Mouse (Mus musculus): ENCODE results near the gene Pbrm1. TPM values are rescaled to one million over a fixed set of nuclear protein-coding genes. Genes with fewer than 3 reads are reported as not detected.

Pbrm1 gene
- polyA plus RNA-seq, 1 experiment, result 48.8 TPM

- DNase-seq (ENCODE audit: low read depth), result no peak
- TF ChIP-seq POLR2A (IDR thresholded peaks at IDR 0.05; ENCODE audit: borderline replicate concordance, extremely low read depth, insufficient read depth, insufficient read length, poor library complexity, severe bottlenecking), result no peak
- TF ChIP-seq CTCF (IDR thresholded peaks at IDR 0.05; ENCODE audit: borderline replicate concordance, extremely low read depth, insufficient read depth, insufficient read length), result no peak
Observed at GRCm38 (mm10) chr14:31016063-31016462, 2.9 kb upstream of the Pbrm1 start.

- TF ChIP-seq CTCF (IDR thresholded peaks at IDR 0.05; ENCODE audit: borderline replicate concordance, extremely low read depth, insufficient read depth, insufficient read length), result peak; percentile 17; the same call in 1 of the 2 replicates
- TF ChIP-seq POLR2A (IDR thresholded peaks at IDR 0.05; ENCODE audit: borderline replicate concordance, extremely low read depth, insufficient read depth, insufficient read length, poor library complexity, severe bottlenecking), result no peak
- peak; percentile 22 for DNase-seq (ENCODE audit: low read depth)
Observed at GRCm38 (mm10) chr14:31017854-31018253, 1.1 kb upstream of the Pbrm1 start.

- TF ChIP-seq CTCF (IDR thresholded peaks at IDR 0.05; ENCODE audit: borderline replicate concordance, extremely low read depth, insufficient read depth, insufficient read length) (no peak), POLR2A (IDR thresholded peaks at IDR 0.05; ENCODE audit: borderline replicate concordance, extremely low read depth, insufficient read depth, insufficient read length, poor library complexity, severe bottlenecking) (no peak; the same call in 1 of the 2 replicates)
Observed at GRCm38 (mm10) chr14:31019331-31020205, 630 bp downstream of the Pbrm1 start.

GRCm38 (mm10) chr14:31022579-31022978 lies 3.6 kb downstream of the Pbrm1 start:
- TF ChIP-seq POLR2A (IDR thresholded peaks at IDR 0.05; ENCODE audit: borderline replicate concordance, extremely low read depth, insufficient read depth, insufficient read length, poor library complexity, severe bottlenecking) (no peak), CTCF (IDR thresholded peaks at IDR 0.05; ENCODE audit: borderline replicate concordance, extremely low read depth, insufficient read depth, insufficient read length) (no peak)
- no peak for DNase-seq (ENCODE audit: low read depth)

More at GRCm38 (mm10) chr14:31019331-31020205, 630 bp downstream of the Pbrm1 start:
- peak; percentile 91 for DNase-seq (ENCODE audit: low read depth)

- DNase-seq (ENCODE audit: low read depth), result no peak
Observed at GRCm38 (mm10) chr14:31025785-31026184, 6.8 kb downstream of the Pbrm1 start.

GRCm38 (mm10) chr14:31045296-31045695 lies 26.4 kb downstream of the Pbrm1 start:
- DNase-seq (ENCODE audit: low read depth), result no peak
- no peak for TF ChIP-seq POLR2A (IDR thresholded peaks at IDR 0.05; ENCODE audit: borderline replicate concordance, extremely low read depth, insufficient read depth, insufficient read length, poor library complexity, severe bottlenecking)
- TF ChIP-seq CTCF (IDR thresholded peaks at IDR 0.05; ENCODE audit: borderline replicate concordance, extremely low read depth, insufficient read depth, insufficient read length), result no peak

More at GRCm38 (mm10) chr14:31025785-31026184, 6.8 kb downstream of the Pbrm1 start:
- TF ChIP-seq CTCF (IDR thresholded peaks at IDR 0.05; ENCODE audit: borderline replicate concordance, extremely low read depth, insufficient read depth, insufficient read length), result no peak
- no peak for TF ChIP-seq POLR2A (IDR thresholded peaks at IDR 0.05; ENCODE audit: borderline replicate concordance, extremely low read depth, insufficient read depth, insufficient read length, poor library complexity, severe bottlenecking)

GRCm38 (mm10) chr14:31045817-31046216 lies 26.9 kb downstream of the Pbrm1 start:
- no peak for DNase-seq (ENCODE audit: low read depth)
- TF ChIP-seq POLR2A (IDR thresholded peaks at IDR 0.05; ENCODE audit: borderline replicate concordance, extremely low read depth, insufficient read depth, insufficient read length, poor library complexity, severe bottlenecking) (no peak), CTCF (IDR thresholded peaks at IDR 0.05; ENCODE audit: borderline replicate concordance, extremely low read depth, insufficient read depth, insufficient read length) (no peak)

- peak; percentile 7 for DNase-seq (ENCODE audit: low read depth)
- TF ChIP-seq POLR2A (IDR thresholded peaks at IDR 0.05; ENCODE audit: borderline replicate concordance, extremely low read depth, insufficient read depth, insufficient read length, poor library complexity, severe bottlenecking), result no peak
- TF ChIP-seq CTCF (IDR thresholded peaks at IDR 0.05; ENCODE audit: borderline replicate concordance, extremely low read depth, insufficient read depth, insufficient read length), result peak; percentile 44; the same call in 1 of the 2 replicates
Observed at GRCm38 (mm10) chr14:31062277-31062676, 43.3 kb downstream of the Pbrm1 start.

GRCm38 (mm10) chr14:31069086-31069733 lies 50.3 kb downstream of the Pbrm1 start:
- TF ChIP-seq POLR2A (IDR thresholded peaks at IDR 0.05; ENCODE audit: borderline replicate concordance, extremely low read depth, insufficient read depth, insufficient read length, poor library complexity, severe bottlenecking) (no peak), CTCF (IDR thresholded peaks at IDR 0.05; ENCODE audit: borderline replicate concordance, extremely low read depth, insufficient read depth, insufficient read length) (no peak)
- DNase-seq (ENCODE audit: low read depth), result no peak

- no peak for DNase-seq (ENCODE audit: low read depth)
- TF ChIP-seq POLR2A (IDR thresholded peaks at IDR 0.05; ENCODE audit: borderline replicate concordance, extremely low read depth, insufficient read depth, insufficient read length, poor library complexity, severe bottlenecking) (no peak), CTCF (IDR thresholded peaks at IDR 0.05; ENCODE audit: borderline replicate concordance, extremely low read depth, insufficient read depth, insufficient read length) (no peak)
Observed at GRCm38 (mm10) chr14:31078597-31079208, 59.8 kb downstream of the Pbrm1 start.

Data from brain, embryonic 14.5 days (tissue).